Mouse (Mus musculus) forebrain, postnatal 0 days (tissue): Measurements from ENCODE around the gene Gm49378. TPM values are rescaled to one million over a fixed set of nuclear protein-coding genes. Genes with fewer than 3 reads are reported as not detected.

Experiments
- ATAC-seq: fragments of 200-750 bp; cut with Nextera tagmentation; 2 replicates; pipeline ENCODE4 v1.8.0; 2017; ENCODE audit warnings: mild to moderate bottlenecking, moderate library complexity
- DNase-seq: peaks from one replicate; pipeline ENCODE4 v3.0.0-alpha.2; 2015
- H3K27ac ChIP-seq: fragments of 300-500 bp; sonication (generic); 2 replicates; pipeline ENCODE4 v1.5.1; 2014; ENCODE audit warnings: low read depth, mild to moderate bottlenecking, antibody characterized with exemption, low read length, moderate library complexity, mixed read lengths
- H3K27me3 ChIP-seq: fragments of 300-500 bp; sonication (generic); 2 replicates; pipeline ENCODE4 v1.6.1; 2014; ENCODE audit warnings: mild to moderate bottlenecking, low read length, mixed read lengths; ENCODE audit not compliant: insufficient read depth
- H3K36me3 ChIP-seq: fragments of 300-500 bp; sonication (generic); 2 replicates; pipeline ENCODE4 v1.6.1; 2014; ENCODE audit warnings: mild to moderate bottlenecking, moderate library complexity; ENCODE audit not compliant: insufficient read depth
- H3K4me1 ChIP-seq: fragments of 300-500 bp; sonication (generic); 2 replicates; pipeline ENCODE4 v1.6.1; 2014; ENCODE audit warnings: antibody characterized with exemption; ENCODE audit not compliant: insufficient read depth
- H3K4me2 ChIP-seq: fragments of 300-500 bp; sonication (generic); 2 replicates; pipeline ENCODE4 v1.6.1; 2014; ENCODE audit warnings: low read depth, mild to moderate bottlenecking, moderate library complexity
- H3K4me3 ChIP-seq: fragments of 300-500 bp; sonication (generic); 2 replicates; pipeline ENCODE4 v1.5.1; 2014; ENCODE audit warnings: low read depth, low read length, mixed read lengths
- H3K9ac ChIP-seq: fragments of 300-500 bp; sonication (generic); 2 replicates; pipeline ENCODE4 v1.6.1; 2014; ENCODE audit warnings: mild to moderate bottlenecking
- H3K9me3 ChIP-seq: fragments of 300-500 bp; sonication (generic); 2 replicates; pipeline ENCODE4 v1.6.1; 2016; ENCODE audit warnings: low read length
- CTCF ChIP-seq: sonication (generic); IDR thresholded peaks from 2 replicates; pipeline ENCODE4 v1.5.1; 2016; ENCODE audit warnings: antibody characterized with exemption, control low read depth, low read depth
- WGBS: fragments of 180-500 bp; shearing (Covaris S2); extraction: QIAGEN DNeasy Blood & Tissue Kit; methylation state at CpG from one replicate; pipeline ENCODE4 v1.1.7; 2014; 5-methylcytosine and 5-hydroxymethylcytosine counted together
- polyA plus RNA-seq: library from polyadenylated mRNA; unstranded; fragments of >200 nt; fragmentation: Nextera tagmentation; extraction: Ambion mirVana; gene quantifications from 2 replicates; pipeline ENCODE4 v1.2.1, GENCODE M21; 2015
- total RNA-seq: library from RNA; depleted of rRNA; stranded (reverse); fragments of >200 nt; gene quantifications from 2 replicates; pipeline ENCODE4 v1.2.3, GENCODE M21; 2014

The Gm49378 gene
- total and polyA plus RNA-seq, 2 experiments from 2014 or later = 0.97 to 6.4 TPM

- WGBS = 47% methylated on average over 2 of the region's 2 CpGs
- Histone ChIP-seq H3K4me3 (no peak overlapping the region), H3K4me2 (no peak overlapping the region), H3K27ac (no peak overlapping the region), H3K36me3 (no peaks in the 10 kb centered on the region), H3K4me1 (no peaks in the 10 kb centered on the region), H3K27me3 (no peaks in the 10 kb centered on the region), H3K9me3 (no peaks in the 10 kb centered on the region), H3K9ac (no peak overlapping the region)
- ATAC-seq (no peak), DNase-seq (no peak)
- no peak for TF ChIP-seq CTCF
Measured at GRCm38 (mm10) chr14:55615876-55616275, 21.8 kb downstream of the Gm49378 start.

GRCm38 (mm10) chr14:55614565-55615178, 23.0 kb downstream of the Gm49378 start:
- DNase-seq = no peak
- no peak for TF ChIP-seq CTCF
- H3K36me3 ChIP-seq = 0 out of 2 replicates have a peak, but pooled peaks cover 3% of the 10 kb centered on the region
- no peak overlapping the region for H3K9ac ChIP-seq
- H3K4me3 ChIP-seq = no peak overlapping the region
- H3K9me3 ChIP-seq = no peaks in the 10 kb centered on the region
- H3K27me3 ChIP-seq = no peaks in the 10 kb centered on the region
- WGBS = 83% methylated on average over 7 of the region's 7 CpGs
- H3K4me2 ChIP-seq = no peak overlapping the region
- H3K27ac ChIP-seq = no peak overlapping the region
- ATAC-seq = no peak
- H3K4me1 ChIP-seq = no peaks in the 10 kb centered on the region

DNA sequence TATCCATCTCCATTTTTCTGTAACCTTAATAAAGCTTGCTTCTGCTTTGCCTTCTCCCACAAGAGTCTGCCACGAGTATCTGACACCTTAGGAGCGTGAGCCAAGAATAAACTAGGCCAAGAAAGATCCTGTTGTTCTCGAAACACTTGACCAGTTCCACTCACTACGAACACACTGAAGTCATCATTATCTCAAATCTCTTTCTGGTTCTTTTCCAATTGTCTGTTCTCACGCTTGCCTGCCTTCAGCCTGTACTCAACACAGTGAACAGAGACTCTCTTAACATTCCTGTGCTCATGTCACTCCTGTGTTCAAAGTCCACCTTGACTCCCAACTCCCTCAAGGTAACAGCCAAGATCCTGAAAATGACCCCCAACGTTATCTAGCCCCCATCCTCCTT, 24.3 kb downstream of the Gm49378 start:
- no peak for TF ChIP-seq CTCF
- WGBS = 57% methylated on average over 6 of the region's 6 CpGs
- no peak overlapping the region for H3K4me3 ChIP-seq
- H3K9ac ChIP-seq = no peak overlapping the region
- DNase-seq (no peak), ATAC-seq (no peak)
- peaks cover 16% of the 10 kb centered on the region for H3K36me3 ChIP-seq
- no peaks in the 10 kb centered on the region for H3K4me1 ChIP-seq
- H3K27ac ChIP-seq = no peak overlapping the region
- H3K4me2 ChIP-seq = no peak overlapping the region
- H3K9me3 ChIP-seq = no peaks in the 10 kb centered on the region
- H3K27me3 ChIP-seq = no peaks in the 10 kb centered on the region

GRCm38 (mm10) chr14:55608339-55608738, 29.4 kb downstream of the Gm49378 start:
- TF ChIP-seq CTCF = no peak
- Histone ChIP-seq H3K27ac (no peak overlapping the region), H3K9ac (no peak overlapping the region), H3K4me1 (no peaks in the 10 kb centered on the region), H3K4me2 (no peak overlapping the region), H3K4me3 (no peak overlapping the region), H3K36me3 (peaks cover 44% of the 10 kb centered on the region), H3K27me3 (no peaks in the 10 kb centered on the region), H3K9me3 (no peaks in the 10 kb centered on the region)
- DNase-seq (no peak), ATAC-seq (no peak)
- 98% methylated on average over 6 of the region's 6 CpGs for WGBS

GRCm38 (mm10) chr14:55605743-55606459, 31.8 kb downstream of the Gm49378 start:
- Histone ChIP-seq H3K9me3 (no peaks in the 10 kb centered on the region), H3K4me2 (no peak overlapping the region), H3K4me1 (no peaks in the 10 kb centered on the region), H3K9ac (no peak overlapping the region), H3K36me3 (peaks cover 69% of the 10 kb centered on the region), H3K4me3 (no peak overlapping the region), H3K27me3 (no peaks in the 10 kb centered on the region), H3K27ac (no peak overlapping the region)
- TF ChIP-seq CTCF = no peak
- no peak for DNase-seq
- WGBS = 94% methylated on average over 16 of the region's 16 CpGs
- no peak for ATAC-seq

DNA sequence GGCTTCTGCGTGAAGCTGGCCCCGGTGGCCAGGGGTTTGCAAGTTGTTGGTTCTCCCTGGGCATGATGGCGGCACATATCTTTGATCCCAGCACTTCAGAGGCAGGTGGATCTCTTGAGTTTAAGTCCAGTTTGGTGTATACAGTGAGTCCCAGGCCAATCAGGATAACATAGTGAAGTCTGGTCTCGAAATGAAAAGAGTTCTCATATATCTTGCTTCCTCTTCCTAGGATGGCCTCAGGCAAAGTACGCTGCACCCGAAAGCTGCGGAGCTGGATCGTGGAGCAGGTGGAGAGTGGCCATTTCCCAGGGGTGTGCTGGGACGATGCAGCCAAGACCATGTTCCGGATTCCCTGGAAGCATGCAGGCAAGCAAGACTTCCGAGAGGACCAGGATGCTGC, 32.9 kb downstream of the Gm49378 start:
- no peak overlapping the region for H3K4me3 ChIP-seq
- peaks cover 76% of the 10 kb centered on the region for H3K36me3 ChIP-seq
- no peaks in the 10 kb centered on the region for H3K4me1 ChIP-seq
- DNase-seq = no peak
- WGBS = 94% methylated on average over 11 of the region's 11 CpGs
- H3K9me3 ChIP-seq = no peaks in the 10 kb centered on the region
- H3K4me2 ChIP-seq = peak overlapping the region; percentile 47
- no peak overlapping the region for H3K27ac ChIP-seq
- no peak for TF ChIP-seq CTCF
- no peaks in the 10 kb centered on the region for H3K27me3 ChIP-seq
- ATAC-seq = no peak
- H3K9ac ChIP-seq = no peak overlapping the region
